Mouse (Mus musculus) forebrain, embryonic 11.5 days (tissue): ENCODE measurements around the gene Bcl2l15. TPM values are rescaled to one million over a fixed set of nuclear protein-coding genes. Genes with fewer than 3 reads are reported as not detected.

ENCODE experiments used
- ATAC-seq: fragments of 200-750 bp; cut with Nextera tagmentation; replicated peaks from 2 replicates; pipeline ENCODE4 v1.8.0; 2017; ENCODE audit warnings: moderate TSS enrichment; ENCODE audit not compliant: low FRiP score
- DNase-seq: peaks from one replicate; pipeline ENCODE4 v3.0.0-alpha.2; 2017; ENCODE audit warnings: low spot score
- H3K27ac ChIP-seq: fragments of 300-500 bp; sonication (generic); 2 replicates; pipeline ENCODE4 v1.5.1; 2014; ENCODE audit warnings: low read depth, low read length
- H3K27me3 ChIP-seq: fragments of 300-500 bp; sonication (generic); 2 replicates; pipeline ENCODE4 v1.6.1; 2014; ENCODE audit warnings: mild to moderate bottlenecking, low read length, mixed read lengths; ENCODE audit not compliant: control insufficient read depth, insufficient read depth
- H3K36me3 ChIP-seq: fragments of 300-500 bp; sonication (generic); 2 replicates; pipeline ENCODE4 v1.6.1; 2014; ENCODE audit warnings: mild to moderate bottlenecking, low read length, moderate library complexity, mixed read lengths; ENCODE audit not compliant: control insufficient read depth, insufficient read depth
- H3K4me1 ChIP-seq: fragments of 300-500 bp; sonication (generic); replicated peaks from 2 replicates; pipeline ENCODE4 v1.6.1; 2014; ENCODE audit warnings: low read length, mixed read lengths; ENCODE audit not compliant: control insufficient read depth, insufficient read depth
- H3K4me2 ChIP-seq: fragments of 300-500 bp; sonication (generic); 2 replicates; pipeline ENCODE4 v1.6.1; 2014; ENCODE audit warnings: low read depth, mild to moderate bottlenecking, low read length, moderate library complexity, mixed read lengths; ENCODE audit not compliant: severe bottlenecking
- H3K4me3 ChIP-seq: fragments of 300-500 bp; sonication (generic); 2 replicates; pipeline ENCODE4 v1.5.1; 2014; ENCODE audit warnings: low read depth, low read length
- H3K9ac ChIP-seq: fragments of 300-500 bp; sonication (generic); 2 replicates; pipeline ENCODE4 v1.6.1; 2014; ENCODE audit warnings: low read length
- H3K9me3 ChIP-seq: fragments of 300-500 bp; sonication (generic); 2 replicates; pipeline ENCODE4 v1.6.1; 2016; ENCODE audit warnings: low read length, mixed read lengths; ENCODE audit not compliant: control insufficient read depth
- WGBS: fragments of 180-500 bp; shearing (Covaris S2); extraction: QIAGEN DNeasy Blood & Tissue Kit; methylation state at CpG from one replicate; pipeline ENCODE4 v1.1.7; 2014; 5-methylcytosine and 5-hydroxymethylcytosine counted together
- polyA plus RNA-seq: library from polyadenylated mRNA; unstranded; fragments of >200 nt; fragmentation: Nextera tagmentation; extraction: Ambion mirVana; gene quantifications from 2 replicates; pipeline ENCODE4 v1.2.1, GENCODE M21; 2014

Gene Bcl2l15
- polyA plus RNA-seq, 1 experiment from 2014 or later: 0.43 TPM

- Histone ChIP-seq H3K4me1 (no peaks in the 10 kb centered on the region), H3K4me2 (no peak overlapping the region), H3K27me3 (no peaks in the 10 kb centered on the region), H3K27ac (no peak overlapping the region), H3K4me3 (no peak overlapping the region), H3K36me3 (no peaks in the 10 kb centered on the region), H3K9me3 (no peaks in the 10 kb centered on the region), H3K9ac (no peak overlapping the region)
- ATAC-seq (no peak), DNase-seq (no peak)
- 77% methylated on average over 3 of the region's 3 CpGs for WGBS
Measured at GRCm38 (mm10) chr3:103872663-103873098, 40.3 kb downstream of the Bcl2l15 start.

DNA sequence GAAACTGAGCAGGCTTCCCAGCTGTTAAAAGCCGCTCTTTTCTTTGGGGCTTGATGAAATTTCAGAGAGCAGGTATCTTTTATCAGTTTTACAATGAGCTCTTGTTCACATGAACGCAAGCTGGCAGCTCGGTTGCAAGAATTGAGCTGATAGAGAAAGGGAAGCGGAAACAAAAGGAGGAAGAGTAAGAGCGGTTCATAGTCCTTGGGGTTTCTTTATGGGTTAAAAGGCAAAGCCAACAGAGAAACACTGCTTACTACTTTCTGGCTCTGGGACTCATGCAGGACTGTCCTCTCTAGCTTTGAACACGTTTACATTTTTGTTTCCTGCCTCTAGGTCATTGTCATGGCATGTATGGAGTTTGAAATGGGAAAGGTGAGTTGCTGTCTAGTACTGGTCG, 41.9 kb downstream of the Bcl2l15 start:
- WGBS: 75% methylated on average over 7 of the region's 7 CpGs
- Histone ChIP-seq H3K36me3 (no peaks in the 10 kb centered on the region), H3K4me3 (no peak overlapping the region), H3K9ac (no peak overlapping the region), H3K4me2 (no peak overlapping the region), H3K9me3 (no peaks in the 10 kb centered on the region), H3K27me3 (no peaks in the 10 kb centered on the region), H3K27ac (no peak overlapping the region), H3K4me1 (no peaks in the 10 kb centered on the region)
- no peak for DNase-seq
- no peak for ATAC-seq

DNA sequence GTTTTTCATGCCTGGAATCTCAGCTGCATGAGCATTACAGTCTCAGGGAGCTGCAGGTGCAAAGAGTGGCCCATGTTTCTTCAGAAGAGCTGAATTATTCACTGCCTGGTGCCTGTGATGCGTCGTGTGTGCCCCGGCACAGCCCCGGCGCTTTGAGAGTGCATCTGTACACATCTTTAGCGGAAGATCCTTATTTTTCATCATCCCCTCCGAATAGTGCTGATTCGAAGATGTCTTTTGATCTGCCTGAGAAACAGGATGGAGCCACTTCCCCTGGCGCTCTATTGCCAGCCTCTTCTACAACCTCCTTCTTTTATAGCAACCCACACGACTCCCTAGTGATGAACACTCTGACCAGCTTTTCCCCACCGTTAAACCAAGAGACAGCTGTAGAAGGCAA, 53.5 kb downstream of the Bcl2l15 start:
- Histone ChIP-seq H3K27ac (no peak overlapping the region), H3K9ac (no peak overlapping the region), H3K4me2 (no peak overlapping the region), H3K4me1 (no peaks in the 10 kb centered on the region), H3K4me3 (no peak overlapping the region), H3K36me3 (no peaks in the 10 kb centered on the region), H3K9me3 (no peaks in the 10 kb centered on the region), H3K27me3 (no peaks in the 10 kb centered on the region)
- DNase-seq (no peak), ATAC-seq (no peak)
- WGBS: 84% methylated on average over 11 of the region's 11 CpGs

DNA sequence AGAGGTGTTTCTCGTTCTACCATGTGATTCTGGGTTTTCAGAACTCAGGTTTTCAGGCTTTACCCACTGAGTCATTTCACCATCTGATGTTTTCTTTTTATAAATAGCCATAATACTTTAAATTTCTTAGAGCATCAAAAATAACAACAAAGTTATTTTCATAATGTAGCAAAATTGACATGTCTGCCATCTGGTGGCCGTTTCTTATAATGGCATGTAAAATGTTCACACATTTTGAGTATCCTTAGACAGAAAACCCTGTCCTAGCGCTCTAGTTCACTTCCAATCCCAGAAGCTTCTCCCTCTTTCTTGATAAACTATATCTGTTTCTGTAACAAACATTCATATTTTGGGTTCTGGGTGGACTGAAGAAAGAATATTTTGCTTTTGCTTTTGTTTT, 55.2 kb downstream of the Bcl2l15 start:
- no peak overlapping the region for H3K4me3 ChIP-seq
- ATAC-seq (no peak), DNase-seq (no peak)
- no peaks in the 10 kb centered on the region for H3K4me1 ChIP-seq
- no peaks in the 10 kb centered on the region for H3K27me3 ChIP-seq
- 41% methylated on average over 3 of the region's 3 CpGs for WGBS
- no peak overlapping the region for H3K4me2 ChIP-seq
- H3K9ac ChIP-seq: no peak overlapping the region
- no peaks in the 10 kb centered on the region for H3K36me3 ChIP-seq
- H3K9me3 ChIP-seq: no peaks in the 10 kb centered on the region
- H3K27ac ChIP-seq: no peak overlapping the region

- no peak for ATAC-seq
- Histone ChIP-seq H3K4me3 (no peak overlapping the region), H3K9ac (no peak overlapping the region), H3K9me3 (no peaks in the 10 kb centered on the region), H3K4me1 (no peaks in the 10 kb centered on the region), H3K27ac (no peak overlapping the region), H3K27me3 (no peaks in the 10 kb centered on the region), H3K36me3 (no peaks in the 10 kb centered on the region), H3K4me2 (no peak overlapping the region)
- WGBS: 94% methylated on average over 3 of the region's 3 CpGs
- DNase-seq: no peak
Measured at GRCm38 (mm10) chr3:103893374-103893773, 61.0 kb downstream of the Bcl2l15 start.

Other genes starting within 250 kb of the Bcl2l15 start
- not detected in 2 replicates for gene Atg4a-ps, start 186.5 kb upstream of the Bcl2l15 start, polyA plus RNA-seq
- gene Olfml3, start 94.6 kb upstream of the Bcl2l15 start, polyA plus RNA-seq: 6.4 and 8.7 TPM in 2 replicates
- not detected in 2 replicates for gene Gm10964, start 93.2 kb upstream of the Bcl2l15 start, polyA plus RNA-seq
- gene Hipk1, start 41.0 kb upstream of the Bcl2l15 start, polyA plus RNA-seq: 17.2 and 17.6 TPM in 2 replicates
- gene Dclre1b, start 23.2 kb upstream of the Bcl2l15 start, polyA plus RNA-seq: 39.3 and 45.7 TPM in 2 replicates
- 22.1 and 22.8 TPM in 2 replicates for gene Ap4b1, start 23.1 kb upstream of the Bcl2l15 start, polyA plus RNA-seq
- gene Gm43064, start 23.0 kb upstream of the Bcl2l15 start, polyA plus RNA-seq: 0.17 and 0.63 TPM in 2 replicates
- 0.37 and 0.68 TPM in 2 replicates for gene Ptpn22, start 27.2 kb downstream of the Bcl2l15 start, polyA plus RNA-seq
- 21.6 and 23.6 TPM in 2 replicates for gene Rsbn1, start 81.5 kb downstream of the Bcl2l15 start, polyA plus RNA-seq
- 46.8 and 49.7 TPM in 2 replicates for gene Phtf1, start 135.5 kb downstream of the Bcl2l15 start, polyA plus RNA-seq